Mouse (Mus musculus) kidney, postnatal 25 days (tissue): ENCODE measurements at regions not wholly inside any gene's neighbourhood (a gene's known extent, or its start where the extent isn't known, plus 50 kb on each side); places are given as distances from the start of the nearest gene placed in this dataset.

ENCODE experiments used
- DNase-seq, 2 experiments: peaks; one replicate each; pipeline ENCODE4 v3.0.0; 2021; ENCODE audit warnings: mixed read lengths in 2 of 2

GRCm38 (mm10) chr7:119236343-119236742 is 51.9 kb upstream of the Gpr139 start:
- DNase-seq = no peak
